Mouse (Mus musculus) hindbrain, embryonic 12.5 days (tissue): ENCODE data around the gene Rnf169. TPM values are rescaled to one million over a fixed set of nuclear protein-coding genes. Genes with fewer than 3 reads are reported as not detected.

Experiments used
- ATAC-seq: fragments of 200-750 bp; cut with Nextera tagmentation; 2 replicates; pipeline ENCODE4 v1.8.0; 2017; ENCODE audit warnings: moderate TSS enrichment; ENCODE audit not compliant: low FRiP score
- H3K27ac ChIP-seq: fragments of 300-500 bp; sonication (generic); 2 replicates; pipeline ENCODE4 v1.5.1; 2016; ENCODE audit warnings: mild to moderate bottlenecking
- H3K27me3 ChIP-seq: fragments of 300-500 bp; sonication (generic); 2 replicates; pipeline ENCODE4 v1.6.1; 2016; ENCODE audit warnings: mild to moderate bottlenecking
- H3K36me3 ChIP-seq: fragments of 300-500 bp; sonication (generic); 2 replicates; pipeline ENCODE4 v1.6.1; 2016; ENCODE audit warnings: mild to moderate bottlenecking
- H3K4me1 ChIP-seq: fragments of 300-500 bp; sonication (generic); 2 replicates; pipeline ENCODE4 v1.6.1; 2016
- H3K4me2 ChIP-seq: fragments of 300-500 bp; sonication (generic); replicated peaks from 2 replicates; pipeline ENCODE4 v1.6.1; 2016; ENCODE audit warnings: mild to moderate bottlenecking
- H3K4me3 ChIP-seq: fragments of 300-500 bp; sonication (generic); 2 replicates; pipeline ENCODE4 v1.5.1; 2016; ENCODE audit warnings: mild to moderate bottlenecking
- H3K9ac ChIP-seq: fragments of 300-500 bp; sonication (generic); 2 replicates; pipeline ENCODE4 v1.6.1; 2016; ENCODE audit warnings: mild to moderate bottlenecking, moderate library complexity
- H3K9me3 ChIP-seq: fragments of 300-500 bp; sonication (generic); replicated peaks from 2 replicates; pipeline ENCODE4 v1.6.1; 2016; ENCODE audit warnings: mild to moderate bottlenecking
- WGBS: fragments of 180-500 bp; shearing (Covaris S2); methylation state at CpG from one replicate; pipeline ENCODE4 v1.1.7; 2016; 5-methylcytosine and 5-hydroxymethylcytosine counted together
- polyA plus RNA-seq: library from polyadenylated mRNA; unstranded; fragments of >200 nt; fragmentation: Nextera tagmentation; extraction: Ambion mirVana; gene quantifications from 2 replicates; pipeline ENCODE4 v1.2.1, GENCODE M21; 2016

Rnf169 gene
- polyA plus RNA-seq, 1 experiment from 2014 or later = 7.0 TPM

DNA sequence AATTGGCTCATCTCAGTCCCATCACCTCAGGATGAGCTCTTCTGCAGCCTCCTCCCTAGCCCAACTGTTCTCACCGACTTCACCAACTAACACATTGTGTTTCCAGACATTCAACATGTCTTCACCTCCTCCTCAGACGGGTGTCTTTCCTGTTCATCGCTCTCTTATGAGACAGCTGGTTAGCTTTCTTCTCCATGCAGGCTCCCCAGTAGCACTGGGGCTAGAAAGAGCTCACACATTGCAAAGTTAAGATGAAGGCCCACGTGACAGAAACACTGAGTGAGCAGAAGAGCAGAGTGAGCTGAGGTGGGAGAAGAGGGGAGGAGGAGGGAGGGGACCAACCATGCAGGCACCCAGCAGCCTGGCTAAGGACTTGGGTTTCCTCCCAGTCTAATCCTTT, 78.0 kb downstream of the Rnf169 start:
- H3K27ac ChIP-seq = no peak overlapping the region
- H3K4me1 ChIP-seq = 0 out of 2 replicates have a peak, but pooled peaks cover 4% of the 10 kb centered on the region
- ATAC-seq = no peak
- H3K4me3 ChIP-seq = no peak overlapping the region
- H3K4me2 ChIP-seq = no peak overlapping the region
- WGBS = 70% methylated on average over 4 of the region's 4 CpGs
- no peak overlapping the region for H3K9ac ChIP-seq
- H3K27me3 ChIP-seq = no peaks in the 10 kb centered on the region
- no peaks in the 10 kb centered on the region for H3K36me3 ChIP-seq
- H3K9me3 ChIP-seq = no peaks in the 10 kb centered on the region

DNA sequence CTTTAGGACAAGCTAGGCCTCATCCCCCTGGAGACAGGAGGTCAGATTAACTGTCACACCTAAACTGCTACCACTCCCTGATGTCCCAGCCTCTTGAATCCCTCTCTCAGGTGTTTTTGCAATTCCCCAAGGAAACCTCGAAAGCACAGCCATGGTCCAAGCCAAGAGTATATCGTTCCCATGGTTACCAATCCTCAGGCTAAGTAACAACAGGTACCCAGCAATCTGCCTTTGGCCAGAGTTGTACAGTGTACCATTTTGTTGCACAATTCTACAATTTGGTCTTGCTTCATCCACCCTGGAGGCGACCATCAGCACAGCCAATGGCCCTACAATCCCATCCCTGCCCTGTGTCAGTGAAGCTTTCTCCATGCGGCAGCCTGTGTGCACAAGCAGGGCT, 83.3 kb downstream of the Rnf169 start:
- Histone ChIP-seq H3K36me3 (no peaks in the 10 kb centered on the region), H3K4me1 (0 out of 2 replicates have a peak, but pooled peaks cover 13% of the 10 kb centered on the region), H3K9me3 (no peaks in the 10 kb centered on the region), H3K9ac (no peak overlapping the region), H3K27me3 (no peaks in the 10 kb centered on the region), H3K4me2 (no peak overlapping the region), H3K4me3 (no peak overlapping the region), H3K27ac (no peak overlapping the region)
- WGBS = 86% methylated on average over 4 of the region's 4 CpGs
- ATAC-seq = no peak

DNA sequence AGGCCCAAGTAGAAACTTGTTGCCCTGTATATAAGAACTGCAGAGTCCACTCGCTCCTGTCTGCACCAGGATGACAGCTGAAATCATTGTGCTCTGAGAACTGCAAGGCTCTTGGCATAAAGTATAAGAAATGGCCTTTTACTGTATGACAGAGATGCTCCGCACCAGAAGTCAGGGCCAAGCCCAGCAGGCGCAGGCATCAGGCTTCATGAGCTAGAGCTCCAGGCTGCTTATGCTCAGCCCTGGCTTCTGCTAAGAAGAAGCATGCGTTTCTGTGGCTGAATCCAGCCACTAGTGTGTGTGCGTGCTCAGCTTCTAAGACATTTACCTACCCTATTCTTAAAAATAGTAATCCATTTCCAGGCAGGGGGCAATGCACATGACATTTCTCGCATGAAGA, 85.8 kb downstream of the Rnf169 start:
- Histone ChIP-seq H3K4me1 (peaks cover 14% of the 10 kb centered on the region; the same call in 1 of the 2 replicates), H3K27me3 (no peaks in the 10 kb centered on the region), H3K27ac (0 out of 2 replicates have a peak overlapping the region, but pooled peaks have one; percentile 12), H3K4me3 (no peak overlapping the region), H3K9ac (no peak overlapping the region), H3K36me3 (no peaks in the 10 kb centered on the region), H3K4me2 (no peak overlapping the region), H3K9me3 (no peaks in the 10 kb centered on the region)
- 79% methylated on average over 6 of the region's 6 CpGs for WGBS
- ATAC-seq = no peak

DNA sequence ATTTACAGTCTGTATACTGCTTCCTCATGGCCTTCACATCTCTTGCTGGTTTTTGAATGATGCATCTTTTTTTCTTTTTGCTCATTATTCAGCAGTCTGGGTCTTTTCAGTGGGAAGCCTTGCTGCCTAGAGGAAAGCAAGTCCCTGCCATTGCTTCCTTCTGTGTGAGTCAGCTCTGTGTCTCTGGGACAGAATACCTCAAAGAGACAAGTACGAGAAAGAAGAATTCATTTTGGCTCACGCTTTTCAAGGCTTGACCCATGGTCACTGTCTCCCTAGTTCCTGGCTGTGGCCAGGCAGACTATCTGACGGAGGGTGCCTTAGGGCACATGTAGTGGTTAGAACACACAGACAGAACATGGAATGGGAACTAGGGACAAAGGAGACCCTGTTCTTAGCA, 86.3 kb downstream of the Rnf169 start:
- peaks cover 16% of the 10 kb centered on the region; the same call in 1 of the 2 replicates for H3K4me1 ChIP-seq
- no peak for ATAC-seq
- H3K9me3 ChIP-seq = no peaks in the 10 kb centered on the region
- WGBS = 77% methylated on average over 3 of the region's 3 CpGs
- H3K9ac ChIP-seq = no peak overlapping the region
- H3K27me3 ChIP-seq = no peaks in the 10 kb centered on the region
- no peaks in the 10 kb centered on the region for H3K36me3 ChIP-seq
- H3K4me2 ChIP-seq = no peak overlapping the region
- no peak overlapping the region for H3K27ac ChIP-seq
- H3K4me3 ChIP-seq = no peak overlapping the region

GRCm38 (mm10) chr7:99892351-99892750, 87.9 kb downstream of the Rnf169 start:
- H3K27ac ChIP-seq = no peak overlapping the region
- no peaks in the 10 kb centered on the region for H3K9me3 ChIP-seq
- no peak for ATAC-seq
- WGBS = 84% methylated on average over 2 of the region's 2 CpGs
- H3K27me3 ChIP-seq = no peaks in the 10 kb centered on the region
- peaks cover 16% of the 10 kb centered on the region; the same call in 1 of the 2 replicates for H3K4me1 ChIP-seq
- no peak overlapping the region for H3K9ac ChIP-seq
- H3K36me3 ChIP-seq = no peaks in the 10 kb centered on the region
- H3K4me2 ChIP-seq = no peak overlapping the region
- H3K4me3 ChIP-seq = no peak overlapping the region

DNA sequence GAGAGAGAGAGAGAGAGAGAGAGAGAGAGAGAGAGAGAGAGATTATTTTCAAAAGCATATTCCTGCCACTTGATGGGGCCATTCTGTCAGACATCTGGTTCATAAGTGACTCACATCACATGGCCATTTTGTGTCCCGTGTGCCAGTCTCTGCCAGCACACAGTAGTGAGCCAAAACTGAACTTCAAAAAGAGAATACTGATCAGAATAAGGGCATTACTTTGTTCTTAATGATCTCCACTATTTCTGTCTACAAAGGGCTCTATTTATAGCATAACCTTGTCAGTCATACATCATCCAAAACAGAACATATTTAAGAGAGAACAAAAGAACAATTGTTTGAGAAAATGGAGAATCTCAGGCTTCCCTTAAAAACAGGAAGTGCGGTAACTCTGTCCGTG, 88.8 kb downstream of the Rnf169 start:
- no peak for ATAC-seq
- Histone ChIP-seq H3K9ac (no peak overlapping the region), H3K4me2 (no peak overlapping the region), H3K9me3 (no peaks in the 10 kb centered on the region), H3K4me3 (no peak overlapping the region), H3K36me3 (no peaks in the 10 kb centered on the region), H3K27me3 (no peaks in the 10 kb centered on the region), H3K4me1 (peaks cover 16% of the 10 kb centered on the region; the same call in 1 of the 2 replicates), H3K27ac (no peak overlapping the region)
- 71% methylated on average over 3 of the region's 3 CpGs for WGBS

DNA sequence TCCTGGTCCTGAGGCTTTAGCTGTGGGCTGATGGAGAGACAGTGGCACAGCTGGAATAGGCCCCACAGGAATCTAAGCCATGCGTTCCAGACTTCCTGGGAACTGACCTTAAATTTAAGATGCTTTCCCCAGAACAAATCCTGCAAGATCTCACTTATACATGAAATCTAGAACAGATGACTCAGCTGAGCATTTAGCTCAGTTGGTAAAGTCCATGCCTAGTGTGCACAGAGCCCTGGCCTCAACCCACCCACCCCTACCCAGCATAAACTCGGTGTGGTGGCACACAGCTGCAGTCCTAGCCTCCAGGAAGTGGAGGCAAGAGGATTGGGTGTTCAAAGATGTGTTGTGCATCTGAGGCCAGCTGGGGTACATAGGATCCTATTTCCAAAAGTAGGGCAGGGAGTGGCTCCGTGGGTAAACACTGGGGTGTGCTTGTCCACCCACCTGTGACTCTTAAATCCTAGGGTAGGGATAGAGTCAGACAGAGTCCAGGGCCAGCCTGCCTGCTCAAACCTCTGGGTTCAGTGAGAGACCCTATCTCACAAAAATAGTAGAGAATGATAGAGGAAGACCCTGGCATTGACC, 90.0 kb downstream of the Rnf169 start:
- 72% methylated on average over 3 of the region's 3 CpGs for WGBS
- Histone ChIP-seq H3K27me3 (no peaks in the 10 kb centered on the region), H3K4me1 (peaks cover 20% of the 10 kb centered on the region; the same call in 1 of the 2 replicates), H3K9ac (no peak overlapping the region), H3K36me3 (no peaks in the 10 kb centered on the region), H3K27ac (no peak overlapping the region), H3K4me2 (no peak overlapping the region), H3K4me3 (no peak overlapping the region), H3K9me3 (no peaks in the 10 kb centered on the region)
- ATAC-seq = no peak

GRCm38 (mm10) chr7:99889175-99889880, 90.9 kb downstream of the Rnf169 start:
- Histone ChIP-seq H3K36me3 (no peaks in the 10 kb centered on the region), H3K27ac (no peak overlapping the region), H3K4me3 (no peak overlapping the region), H3K9ac (no peak overlapping the region), H3K27me3 (no peaks in the 10 kb centered on the region), H3K4me1 (peaks cover 16% of the 10 kb centered on the region), H3K4me2 (no peak overlapping the region), H3K9me3 (no peaks in the 10 kb centered on the region)
- 44% methylated on average over 10 of the region's 10 CpGs for WGBS
- no peak for ATAC-seq

- no peak for ATAC-seq
- H3K4me2 ChIP-seq = no peak overlapping the region
Observed at GRCm38 (mm10) chr7:99887743-99888142, 92.5 kb downstream of the Rnf169 start.

GRCm38 (mm10) chr7:99887230-99887735, 93.0 kb downstream of the Rnf169 start:
- Histone ChIP-seq H3K27me3 (no peaks in the 10 kb centered on the region), H3K9ac (no peak overlapping the region), H3K9me3 (no peaks in the 10 kb centered on the region), H3K4me1 (peaks cover 16% of the 10 kb centered on the region), H3K4me3 (no peak overlapping the region), H3K4me2 (no peak overlapping the region), H3K36me3 (no peaks in the 10 kb centered on the region), H3K27ac (no peak overlapping the region)
- 81% methylated on average over 2 of the region's 2 CpGs for WGBS
- ATAC-seq = no peak

More at GRCm38 (mm10) chr7:99887743-99888142, 92.5 kb downstream of the Rnf169 start:
- Histone ChIP-seq H3K27me3 (no peaks in the 10 kb centered on the region), H3K4me1 (peaks cover 16% of the 10 kb centered on the region), H3K9me3 (no peaks in the 10 kb centered on the region), H3K9ac (no peak overlapping the region), H3K4me3 (no peak overlapping the region), H3K36me3 (no peaks in the 10 kb centered on the region), H3K27ac (no peak overlapping the region)

DNA sequence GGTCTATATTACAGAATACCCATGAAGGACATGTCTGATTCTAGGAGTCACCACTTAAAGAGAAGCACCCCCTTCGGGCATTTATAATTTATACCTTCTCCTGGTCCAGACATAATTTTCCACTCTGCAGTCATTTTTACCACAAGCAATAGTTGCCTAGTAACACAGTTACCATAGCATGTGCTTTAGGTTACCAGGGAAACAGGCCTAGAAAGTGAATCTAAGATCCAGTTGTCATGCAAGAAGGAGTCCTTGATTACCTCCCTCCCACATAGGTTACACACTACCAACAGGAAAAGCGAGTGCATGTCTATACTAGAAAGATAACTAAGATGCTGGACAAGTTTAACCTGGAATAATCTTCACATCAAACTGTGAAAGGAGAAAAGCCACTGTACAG, 102.0 kb downstream of the Rnf169 start:
- Histone ChIP-seq H3K9me3 (no peaks in the 10 kb centered on the region), H3K4me1 (no peaks in the 10 kb centered on the region), H3K27me3 (no peaks in the 10 kb centered on the region; the same call in 1 of the 2 replicates), H3K4me2 (no peak overlapping the region), H3K27ac (no peak overlapping the region), H3K9ac (no peak overlapping the region), H3K4me3 (no peak overlapping the region), H3K36me3 (no peaks in the 10 kb centered on the region)
- 62% methylated on average over 2 of the region's 2 CpGs for WGBS
- no peak for ATAC-seq

- Histone ChIP-seq H3K4me3 (no peak overlapping the region), H3K27ac (no peak overlapping the region), H3K9me3 (no peaks in the 10 kb centered on the region), H3K36me3 (no peaks in the 10 kb centered on the region), H3K9ac (no peak overlapping the region), H3K27me3 (no peaks in the 10 kb centered on the region; the same call in 1 of the 2 replicates), H3K4me1 (no peaks in the 10 kb centered on the region), H3K4me2 (no peak overlapping the region)
- ATAC-seq = no peak
- WGBS = 0% methylated on average over 3 of the region's 3 CpGs
Observed at GRCm38 (mm10) chr7:99876345-99876744, 103.9 kb downstream of the Rnf169 start.
